Mouse (Mus musculus) kidney, embryonic 15.5 days (tissue): Measurements from ENCODE around the gene Swsap1. TPM values are rescaled to one million over a fixed set of nuclear protein-coding genes. Genes with fewer than 3 reads are reported as not detected.

Experiments used
- ATAC-seq: fragments of 200-750 bp; cut with Nextera tagmentation; replicated peaks from 2 replicates; pipeline ENCODE4 v1.8.0; 2017; ENCODE audit warnings: moderate TSS enrichment; ENCODE audit not compliant: low FRiP score
- H3K27ac ChIP-seq: fragments of 300-500 bp; sonication (generic); 2 replicates; pipeline ENCODE4 v1.5.1; 2015; ENCODE audit warnings: mild to moderate bottlenecking, inconsistent platforms
- H3K27me3 ChIP-seq: fragments of 300-500 bp; sonication (generic); 2 replicates; pipeline ENCODE4 v1.6.1; 2015; ENCODE audit warnings: inconsistent platforms
- H3K36me3 ChIP-seq: fragments of 300-500 bp; sonication (generic); 2 replicates; pipeline ENCODE4 v1.6.1; 2015; ENCODE audit warnings: inconsistent platforms
- H3K4me1 ChIP-seq: fragments of 300-500 bp; sonication (generic); 2 replicates; pipeline ENCODE4 v1.6.1; 2015; ENCODE audit warnings: inconsistent platforms
- H3K4me2 ChIP-seq: fragments of 300-500 bp; sonication (generic); 2 replicates; pipeline ENCODE4 v1.6.1; 2015; ENCODE audit warnings: moderate library complexity, mild to moderate bottlenecking, inconsistent platforms
- H3K4me3 ChIP-seq: fragments of 300-500 bp; sonication (generic); replicated peaks from 2 replicates; pipeline ENCODE4 v1.5.1; 2015; ENCODE audit warnings: mild to moderate bottlenecking, inconsistent platforms
- H3K9ac ChIP-seq: fragments of 300-500 bp; sonication (generic); 2 replicates; pipeline ENCODE4 v1.6.1; 2015; ENCODE audit warnings: mild to moderate bottlenecking, inconsistent platforms
- H3K9me3 ChIP-seq: fragments of 300-500 bp; sonication (generic); replicated peaks from 2 replicates; pipeline ENCODE4 v1.6.1; 2016; ENCODE audit warnings: inconsistent platforms
- WGBS: fragments of 180-500 bp; shearing (Covaris S2); methylation state at CpG from one replicate; pipeline ENCODE4 v1.1.7; 2015; ENCODE audit warnings: mixed read lengths; 5-methylcytosine and 5-hydroxymethylcytosine counted together
- polyA plus RNA-seq: library from polyadenylated mRNA; unstranded; fragments of >200 nt; fragmentation: Nextera tagmentation; extraction: Ambion mirVana; gene quantifications from 2 replicates; pipeline ENCODE4 v1.2.1, GENCODE M21; 2015

Gene Swsap1
- polyA plus RNA-seq, 1 experiment from 2014 or later: 7.9 TPM

DNA sequence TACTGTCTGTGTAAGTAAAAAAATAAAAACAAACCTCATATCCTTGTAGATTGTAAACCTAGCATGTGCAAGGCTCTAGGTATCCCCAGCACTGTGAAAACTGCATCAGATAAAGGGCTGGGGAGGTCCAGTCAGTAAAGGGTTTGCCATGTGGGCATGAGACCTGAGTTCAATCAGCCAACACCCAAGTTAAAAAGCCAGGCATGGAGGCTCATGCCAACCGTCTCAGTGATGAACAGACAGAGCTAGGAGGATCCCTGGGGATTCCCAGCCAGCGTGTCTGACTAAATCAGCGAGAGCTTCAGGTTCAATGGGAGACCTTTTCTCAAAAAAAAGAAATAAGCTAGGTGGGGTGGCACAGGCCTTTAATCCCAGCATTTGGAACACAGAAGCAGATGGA, 30.5 kb upstream of the Swsap1 start:
- Histone ChIP-seq H3K4me1 (peaks cover 29% of the 10 kb centered on the region), H3K9me3 (no peaks in the 10 kb centered on the region), H3K36me3 (peaks cover 19% of the 10 kb centered on the region), H3K27me3 (no peaks in the 10 kb centered on the region), H3K4me2 (no peak overlapping the region), H3K4me3 (no peak overlapping the region), H3K9ac (no peak overlapping the region), H3K27ac (no peak overlapping the region)
- no peak for ATAC-seq
- WGBS: 95% methylated on average over 3 of the region's 3 CpGs

DNA sequence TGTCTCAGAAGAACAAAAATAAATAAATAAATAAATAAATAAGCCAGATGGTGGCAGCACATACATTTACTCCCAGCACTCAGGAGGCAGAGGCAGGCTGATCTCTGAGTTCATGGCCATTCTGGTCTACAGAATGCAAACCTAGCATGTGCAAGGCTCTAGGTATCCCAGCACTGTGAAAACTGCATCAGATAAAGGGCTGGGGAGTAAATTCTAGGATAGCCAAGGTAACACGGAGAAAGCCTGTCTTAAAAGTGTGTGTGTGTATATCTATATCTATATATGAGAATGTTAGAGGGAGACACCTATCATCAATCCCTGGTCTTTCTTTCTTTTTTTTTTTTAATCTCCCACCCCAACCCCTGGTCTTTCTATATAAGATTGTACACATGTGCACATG, 30.0 kb upstream of the Swsap1 start:
- H3K27ac ChIP-seq: no peak overlapping the region
- whole genome bisulfite sequencing: 100% methylated on average over 1 of the region's 1 CpGs
- no peaks in the 10 kb centered on the region for H3K27me3 ChIP-seq
- no peaks in the 10 kb centered on the region for H3K9me3 ChIP-seq
- H3K4me3 ChIP-seq: no peak overlapping the region
- H3K9ac ChIP-seq: no peak overlapping the region
- peaks cover 19% of the 10 kb centered on the region for H3K36me3 ChIP-seq
- no peak overlapping the region for H3K4me2 ChIP-seq
- ATAC-seq: no peak
- H3K4me1 ChIP-seq: peaks cover 29% of the 10 kb centered on the region

DNA sequence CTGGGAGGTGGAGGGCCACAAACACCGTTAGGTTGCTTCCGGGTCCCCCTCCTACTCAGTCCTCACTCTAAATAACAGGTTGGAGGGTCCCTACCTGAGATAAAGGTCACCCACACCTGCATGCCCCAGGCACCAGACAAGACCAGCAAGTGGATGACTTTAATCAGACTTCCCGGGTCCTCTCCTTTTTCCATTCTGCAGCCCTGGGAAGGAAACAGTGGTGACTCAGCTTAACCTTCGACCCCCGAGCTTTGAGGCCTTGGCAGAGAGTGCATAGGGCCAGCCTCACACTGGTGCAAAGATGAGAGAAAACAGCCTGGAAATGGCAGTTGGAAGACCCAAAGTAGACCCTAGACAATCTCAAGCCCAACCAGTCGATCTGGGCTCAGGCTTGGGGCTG, 29.4 kb upstream of the Swsap1 start:
- H3K27me3 ChIP-seq: no peaks in the 10 kb centered on the region
- no peak for ATAC-seq
- H3K9ac ChIP-seq: no peak overlapping the region
- H3K9me3 ChIP-seq: no peaks in the 10 kb centered on the region
- WGBS: 77% methylated on average over 6 of the region's 6 CpGs
- H3K27ac ChIP-seq: 0 out of 2 replicates have a peak overlapping the region, but pooled peaks have one; percentile 79
- H3K4me1 ChIP-seq: peaks cover 29% of the 10 kb centered on the region
- H3K4me3 ChIP-seq: peak overlapping the region; percentile 62
- peak overlapping the region; percentile 73 for H3K4me2 ChIP-seq
- H3K36me3 ChIP-seq: peaks cover 19% of the 10 kb centered on the region

DNA sequence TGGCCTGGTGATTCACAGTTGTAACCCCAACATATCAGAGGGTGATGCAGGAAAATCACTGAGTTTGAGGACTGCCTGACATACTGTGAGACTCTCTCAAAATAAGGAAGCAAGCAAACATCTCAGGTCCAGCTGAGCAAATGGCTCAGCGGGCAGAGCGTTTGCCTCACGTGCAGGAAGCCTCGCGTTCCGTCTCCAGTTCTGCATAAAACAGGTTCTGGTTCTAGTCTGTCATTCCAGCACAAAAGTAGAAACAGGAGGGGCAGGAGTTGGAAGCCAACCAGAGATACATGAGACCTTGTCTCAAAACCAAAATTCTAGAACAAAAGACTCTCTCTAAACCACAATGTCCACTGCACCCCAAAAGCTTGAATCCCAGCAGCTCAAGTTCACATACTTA, 28.8 kb upstream of the Swsap1 start:
- under 1% methylated on average over 6 of the region's 6 CpGs for WGBS

DNA sequence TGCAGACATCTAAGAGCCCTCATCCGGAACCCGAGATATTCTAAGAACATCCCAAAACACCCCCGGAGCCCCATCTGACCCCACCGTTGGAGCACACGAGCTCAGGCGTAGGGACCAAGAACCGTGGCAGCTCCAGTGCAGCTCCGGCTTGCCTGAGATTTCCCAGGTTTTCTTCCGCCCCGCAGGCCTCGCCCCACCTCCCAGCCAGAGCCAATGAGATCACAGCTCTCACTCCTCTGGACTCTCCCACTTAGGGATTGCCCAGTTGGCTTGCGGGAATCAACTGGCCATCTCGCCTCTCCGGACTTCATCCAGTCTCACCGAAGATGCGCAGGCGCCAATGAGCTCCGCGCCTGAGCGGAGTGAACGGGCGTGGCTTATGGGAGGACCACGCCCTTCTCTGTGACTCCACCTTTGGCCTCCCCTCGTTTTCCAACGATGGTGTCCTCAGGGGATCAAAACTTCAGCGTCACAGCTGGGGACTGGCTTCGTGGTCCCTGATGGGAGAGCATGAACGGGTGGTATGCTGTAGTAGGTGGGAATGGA, 28.3 kb upstream of the Swsap1 start, which contains the start of the genes Ccdc159 and Tmem205:
Gene Ccdc159, plus strand, starts transcription at position 264 of the 546 bp plus-strand sequence.
Gene Tmem205, minus strand, starts transcription at position 349 of the 546 bp plus-strand sequence.
- H3K4me2 ChIP-seq: peak within 1 kb of the TSS; percentile 73
- WGBS: under 1% methylated on average over 28 of the region's 28 CpGs
- H3K27ac ChIP-seq: peak within 1 kb of the TSS; percentile 79
- H3K9me3 ChIP-seq: no peaks in the 10 kb centered on the region
- peak within 1 kb of the TSS; percentile 65 for H3K9ac ChIP-seq
- H3K4me3 ChIP-seq: peak within 1 kb of the TSS; percentile 62
- H3K4me1 ChIP-seq: peaks cover 29% of the 10 kb centered on the region
- peak; percentile 97 for ATAC-seq
- H3K36me3 ChIP-seq: peaks cover 19% of the 10 kb centered on the region
- no peaks in the 10 kb centered on the region for H3K27me3 ChIP-seq

More for the DNA sequence above, 28.8 kb upstream of the Swsap1 start:
- Histone ChIP-seq H3K4me3 (peak overlapping the region; percentile 62), H3K4me2 (peak overlapping the region; percentile 73), H3K27ac (peak overlapping the region; percentile 79), H3K4me1 (peaks cover 29% of the 10 kb centered on the region), H3K9ac (peak overlapping the region; percentile 65), H3K36me3 (peaks cover 19% of the 10 kb centered on the region), H3K9me3 (no peaks in the 10 kb centered on the region), H3K27me3 (no peaks in the 10 kb centered on the region)
- ATAC-seq: no peak

DNA sequence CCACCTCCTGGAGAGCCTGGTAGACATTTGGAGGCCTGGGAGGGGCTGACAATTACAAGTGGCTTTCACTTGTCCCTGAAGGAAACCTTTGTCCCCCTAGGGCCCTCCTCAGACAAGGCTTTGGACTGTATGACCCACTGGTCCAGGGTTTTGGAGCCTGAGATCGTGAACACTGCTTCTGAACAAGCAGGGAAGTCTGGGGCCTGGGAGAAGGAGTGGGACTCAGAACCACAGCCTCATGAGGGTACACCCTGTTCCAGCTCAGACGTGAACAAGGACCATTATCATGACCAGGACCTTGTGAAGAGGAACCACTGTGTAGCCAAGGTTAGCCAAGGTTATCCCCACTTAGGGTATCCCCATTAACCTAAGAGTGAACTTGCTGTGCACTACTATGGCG, 26.3 kb upstream of the Swsap1 start:
- Histone ChIP-seq H3K36me3 (peaks cover 13% of the 10 kb centered on the region), H3K9me3 (no peaks in the 10 kb centered on the region), H3K4me3 (no peak overlapping the region), H3K9ac (no peak overlapping the region), H3K4me2 (no peak overlapping the region), H3K4me1 (peaks cover 27% of the 10 kb centered on the region), H3K27ac (no peak overlapping the region), H3K27me3 (no peaks in the 10 kb centered on the region)
- no peak for ATAC-seq
- WGBS: 80% methylated on average over 3 of the region's 3 CpGs

DNA sequence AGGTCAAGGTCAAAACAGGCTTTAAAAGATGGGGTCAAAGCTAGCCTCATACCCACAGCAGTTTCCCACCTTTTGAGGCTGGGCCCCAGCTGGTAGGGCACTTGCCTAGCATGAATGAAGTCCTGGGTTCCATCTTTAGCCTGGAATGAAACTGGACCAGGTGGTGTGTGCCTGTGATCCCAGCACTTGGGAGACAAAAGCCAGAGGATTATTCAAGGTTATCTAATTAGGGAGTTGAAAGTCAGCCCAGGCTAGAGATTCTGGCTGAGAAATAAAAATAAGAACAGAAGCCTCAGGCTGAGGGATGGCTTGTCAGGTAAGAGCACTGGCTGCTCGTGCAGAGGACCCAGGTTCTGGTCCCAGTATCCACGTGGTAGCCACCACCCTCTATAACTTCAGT, 23.5 kb upstream of the Swsap1 start:
- no peaks in the 10 kb centered on the region for H3K36me3 ChIP-seq
- no peak overlapping the region for H3K27ac ChIP-seq
- H3K9ac ChIP-seq: no peak overlapping the region
- H3K27me3 ChIP-seq: no peaks in the 10 kb centered on the region
- 71% methylated on average over 2 of the region's 2 CpGs for WGBS
- H3K4me2 ChIP-seq: no peak overlapping the region
- no peak overlapping the region for H3K4me3 ChIP-seq
- no peaks in the 10 kb centered on the region for H3K9me3 ChIP-seq
- H3K4me1 ChIP-seq: peaks cover 17% of the 10 kb centered on the region
- no peak for ATAC-seq

DNA sequence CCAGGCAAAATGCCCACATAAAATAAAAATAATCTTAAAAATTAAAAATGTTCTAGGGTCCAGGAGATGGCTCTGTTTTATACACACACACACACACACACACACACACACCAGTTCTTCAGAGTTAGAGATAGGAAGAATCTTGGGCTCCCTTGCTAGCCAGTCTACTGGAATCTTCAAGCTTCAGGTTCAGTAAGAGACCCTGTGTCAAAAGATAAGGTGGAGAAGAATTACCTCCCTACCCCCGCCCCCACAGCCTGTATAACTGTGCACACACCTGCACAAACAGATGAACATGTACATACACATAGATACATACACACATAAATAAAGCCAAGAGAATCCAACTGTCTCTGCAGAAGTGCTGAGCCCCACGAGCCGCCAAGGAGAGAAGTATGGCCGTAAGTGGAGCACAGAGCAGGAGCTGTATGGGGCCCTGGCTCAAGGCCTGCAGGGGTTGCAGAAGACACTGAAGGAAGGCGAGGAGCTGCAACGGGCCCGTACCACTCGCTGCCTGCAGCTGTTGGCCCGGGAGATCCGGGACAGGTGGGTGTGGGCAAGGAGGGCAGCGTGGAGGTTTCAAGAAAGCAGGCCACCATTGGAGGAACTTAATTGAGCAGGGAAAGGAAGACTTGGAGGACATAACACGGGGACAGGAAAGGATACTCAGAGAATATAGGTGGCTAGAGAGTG, 23.0 kb upstream of the Swsap1 start:
- H3K9me3 ChIP-seq: no peaks in the 10 kb centered on the region
- WGBS: 60% methylated on average over 12 of the region's 12 CpGs
- H3K4me3 ChIP-seq: no peak overlapping the region
- H3K4me2 ChIP-seq: 0 out of 2 replicates have a peak overlapping the region, but pooled peaks have one; percentile 27
- no peaks in the 10 kb centered on the region for H3K36me3 ChIP-seq
- H3K27me3 ChIP-seq: no peaks in the 10 kb centered on the region
- peaks cover 22% of the 10 kb centered on the region for H3K4me1 ChIP-seq
- no peak overlapping the region for H3K27ac ChIP-seq
- H3K9ac ChIP-seq: no peak overlapping the region
- no peak for ATAC-seq

DNA sequence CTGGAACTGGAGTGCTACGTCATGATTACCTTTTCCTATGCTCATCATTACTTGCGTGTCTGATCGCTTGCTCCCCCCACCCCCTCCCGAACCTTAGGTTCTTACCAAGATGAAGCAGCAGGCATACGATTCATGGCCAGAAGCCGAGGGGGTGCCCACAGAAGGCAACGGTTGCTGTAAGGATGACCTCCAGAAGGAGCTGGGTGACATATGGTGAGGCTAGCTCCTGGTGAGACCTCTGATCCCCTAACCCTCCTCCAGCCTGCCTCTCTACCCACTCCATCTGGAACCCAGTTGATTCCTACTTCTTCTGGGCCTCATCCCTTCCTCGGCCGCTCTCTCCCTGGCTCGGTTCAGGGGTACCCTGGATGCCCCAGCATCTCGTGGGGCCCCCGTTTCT, 21.5 kb upstream of the Swsap1 start:
- ATAC-seq: no peak
- Histone ChIP-seq H3K4me3 (no peak overlapping the region), H3K4me1 (peaks cover 22% of the 10 kb centered on the region), H3K27ac (no peak overlapping the region), H3K9me3 (no peaks in the 10 kb centered on the region), H3K27me3 (no peaks in the 10 kb centered on the region), H3K36me3 (no peaks in the 10 kb centered on the region), H3K9ac (no peak overlapping the region), H3K4me2 (no peak overlapping the region)
- WGBS: 89% methylated on average over 12 of the region's 12 CpGs

DNA sequence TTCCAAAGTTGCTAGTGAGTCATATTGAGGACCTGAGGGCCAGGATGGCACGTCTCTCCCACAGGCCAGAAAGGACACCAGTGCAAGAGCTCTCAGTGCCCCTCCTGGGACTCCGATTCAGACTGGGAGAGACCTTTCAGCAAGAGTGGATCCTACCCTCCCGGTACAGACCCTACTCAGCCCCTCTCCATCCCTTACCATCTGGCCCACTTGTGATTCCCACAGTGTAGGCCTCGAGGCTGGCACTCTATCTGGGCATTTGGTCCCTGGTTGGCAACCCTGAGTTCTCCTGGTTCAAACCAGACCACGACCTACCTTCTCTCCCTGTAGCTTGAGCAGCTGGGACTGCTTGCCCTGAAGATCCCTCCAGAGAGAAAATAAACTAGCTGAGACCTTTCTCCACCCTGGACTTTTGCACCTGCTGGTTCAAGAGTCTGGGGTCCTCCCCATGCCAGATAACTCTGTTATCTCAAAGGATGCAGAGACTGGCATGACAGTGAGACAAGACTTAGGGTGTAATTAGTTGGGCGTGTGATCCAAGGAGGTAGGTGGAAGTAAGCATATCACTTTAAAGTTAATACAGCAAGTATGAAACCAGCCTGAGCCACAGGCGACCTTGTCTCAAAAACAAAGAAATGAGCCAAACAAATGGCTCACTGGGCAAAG, 20.0 kb upstream of the Swsap1 start:
- H3K27ac ChIP-seq: no peak overlapping the region
- H3K36me3 ChIP-seq: no peaks in the 10 kb centered on the region
- no peak overlapping the region for H3K4me3 ChIP-seq
- ATAC-seq: no peak
- 86% methylated on average over 7 of the region's 7 CpGs for WGBS
- no peak overlapping the region for H3K4me2 ChIP-seq
- H3K9ac ChIP-seq: no peak overlapping the region
- H3K27me3 ChIP-seq: no peaks in the 10 kb centered on the region
- H3K4me1 ChIP-seq: peaks cover 22% of the 10 kb centered on the region
- H3K9me3 ChIP-seq: no peaks in the 10 kb centered on the region

DNA sequence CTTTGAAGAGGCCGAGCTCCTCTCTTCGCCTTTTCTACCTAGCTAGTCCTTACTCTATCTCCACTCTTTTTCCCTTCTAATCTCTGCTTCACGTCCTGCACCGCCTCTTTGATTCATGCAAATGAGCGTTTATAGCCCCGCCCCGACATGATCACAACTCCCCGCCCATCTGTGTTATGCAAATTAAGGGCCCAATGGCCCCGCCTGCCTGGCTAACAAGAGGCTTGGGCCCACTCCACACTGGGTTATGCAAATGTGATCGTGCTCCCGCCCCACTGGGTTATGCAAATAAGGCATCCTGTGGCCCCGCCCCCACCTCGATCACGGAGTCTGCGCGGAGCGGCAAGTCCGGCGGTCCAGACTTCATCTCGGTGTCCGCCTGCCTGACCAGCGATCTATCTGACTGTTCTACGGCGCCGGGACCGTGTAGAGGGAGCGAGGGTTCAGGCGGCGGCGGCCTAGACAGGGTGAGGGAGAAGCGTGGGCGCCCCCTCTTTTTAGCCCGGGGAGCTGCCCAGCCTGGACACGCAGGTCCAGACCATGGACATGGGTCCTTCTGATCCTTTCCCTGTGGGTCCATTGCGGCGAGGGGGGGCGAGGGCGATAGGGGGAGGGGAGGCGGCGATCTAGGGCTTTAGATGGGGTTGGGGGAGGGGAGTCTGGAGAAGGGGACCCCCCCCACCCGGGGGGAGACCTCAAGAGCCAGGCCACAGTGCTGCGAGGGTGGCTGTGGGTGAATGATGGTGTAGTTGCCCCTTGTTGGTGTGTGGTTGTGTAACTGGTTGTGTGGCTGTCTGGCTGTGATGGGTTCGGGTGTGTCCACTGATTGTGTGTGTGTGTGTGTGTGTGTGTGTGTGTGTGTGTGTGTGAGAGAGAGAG, 18.6 kb upstream of the Swsap1 start, which contains the start of gene Plppr2:
Gene Plppr2, plus strand, starts transcription at position 342 of the 879 bp plus-strand sequence.
- 0 out of 2 replicates have a peak within 1 kb of the TSS, but pooled peaks have one; percentile 24 for H3K27ac ChIP-seq
- no peaks in the 10 kb centered on the region for H3K36me3 ChIP-seq
- WGBS: 2% methylated on average over 39 of the region's 43 CpGs

More for the DNA sequence above, 18.6 kb upstream of the Swsap1 start, which contains the start of gene Plppr2:
- Histone ChIP-seq H3K4me1 (peaks cover 22% of the 10 kb centered on the region), H3K9ac (peak within 1 kb of the TSS; percentile 61), H3K27me3 (no peaks in the 10 kb centered on the region), H3K4me3 (peak within 1 kb of the TSS; percentile 64), H3K9me3 (no peaks in the 10 kb centered on the region), H3K4me2 (peak within 1 kb of the TSS; percentile 92)
- peak; percentile 97 for ATAC-seq
